ENCODE assay signal across 10 mouse cellular contexts in the genomic region with DNA sequence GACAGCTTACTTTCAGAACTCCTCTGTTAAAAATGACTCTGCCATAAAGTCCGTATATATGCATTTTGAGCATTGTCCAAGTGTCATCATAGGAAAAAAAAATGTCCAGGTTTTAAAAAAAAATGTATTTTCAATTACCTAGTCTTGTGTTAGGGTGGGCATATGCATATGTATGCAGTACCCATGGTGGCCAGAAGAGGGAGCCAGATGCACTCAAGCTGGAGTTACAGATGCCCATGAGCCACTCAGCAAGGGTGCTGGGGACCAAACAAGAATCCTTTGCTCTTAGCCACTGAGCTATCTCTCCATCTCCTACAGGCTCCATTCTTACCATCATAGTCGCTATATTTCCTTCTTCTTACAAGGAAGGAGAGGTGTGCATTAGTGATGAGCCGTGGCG.
DNase-seq lines count a peak whose midpoint lies in the region; ATAC-seq and TF ChIP-seq lines count a peak whose summit lies in the region.
"Had no signal": no experiment of that assay in that cellular context is flagged by ENCODE, and none has a peak within 500 bp of the region (broad histone marks: within the 10 kb centered on the region; RNA-seq: fewer than 3 reads in every experiment).

No protein-coding gene starts in this region.

- no peak for TF ChIP-seq POLR2A in CH12.LX (IDR thresholded peaks at IDR 0.05; ENCODE audit: low read depth, low read length)

- dilution Hi-C loops in CH12.LX (cut with MboI; ENCODE audit: extremely low pct_ligation_motif_present, extremely low pct_unique_long_range_greater_than_20kb, low sequenced_read_pairs), result no loop called here

- no peaks in the 10 kb centered on the region for H3K9me3 ChIP-seq in limb, embryonic 11.5 days (ENCODE audit: control insufficient read depth, low read length)
- no peaks in the 10 kb centered on the region for H3K9me3 ChIP-seq in limb, embryonic 10.5 days (replicated peaks)
- peaks cover 6% of the 10 kb centered on the region for H3K9me3 ChIP-seq in CH12.LX (replicated peaks; ENCODE audit: low read length)
- H3K9me3 ChIP-seq in G1E (replicated peaks), result peaks cover 70% of the 10 kb centered on the region
- H3K9me3 ChIP-seq: limb, embryonic 13.5 days; midbrain, embryonic 15.5 days had no signal

- H3K27ac ChIP-seq in limb, embryonic 11.5 days (replicated peaks; ENCODE audit: low read depth, low read length), result no peak overlapping the region
- no peak overlapping the region for H3K27ac ChIP-seq in limb, embryonic 10.5 days
- no peak overlapping the region for H3K27ac ChIP-seq in CH12.LX (ENCODE audit: insufficient read depth, low read depth)
- H3K27ac ChIP-seq: limb, embryonic 13.5 days; midbrain, embryonic 15.5 days had no signal

- no peak for ATAC-seq in limb, embryonic 11.5 days (ENCODE audit: insufficient number of reproducible peaks, low FRiP score, low TSS enrichment, low read depth)
- ATAC-seq in G1E (ENCODE audit: extremely low read depth, insufficient number of reproducible peaks, low FRiP score, poor library complexity, severe bottlenecking), result no peak
- ATAC-seq: midbrain, embryonic 15.5 days had no signal

- H3K4me2 ChIP-seq in limb, embryonic 11.5 days (ENCODE audit: low read depth, severe bottlenecking), result no peak overlapping the region
- no peak overlapping the region for H3K4me2 ChIP-seq in CH12.LX (ENCODE audit: insufficient read depth, low read depth, poor library complexity, severe bottlenecking)
- H3K4me2 ChIP-seq: limb, embryonic 13.5 days; midbrain, embryonic 15.5 days had no signal

- H3K79me2 ChIP-seq in CH12.LX (replicated peaks; ENCODE audit: control insufficient read depth, extremely low read depth, insufficient read depth, poor library complexity, severe bottlenecking), result no peaks in the 10 kb centered on the region

- WGBS in limb, embryonic 11.5 days, result 73% methylated on average over 4 of the region's 4 CpGs
- 76% methylated on average over 4 of the region's 4 CpGs for WGBS in limb, embryonic 10.5 days

- no peaks in the 10 kb centered on the region for H3K4me1 ChIP-seq in limb, embryonic 11.5 days (ENCODE audit: control insufficient read depth, insufficient read depth, low read length)
- no peaks in the 10 kb centered on the region for H3K4me1 ChIP-seq in limb, embryonic 10.5 days
- H3K4me1 ChIP-seq in CH12.LX (ENCODE audit: control insufficient read depth in 1 of 2, insufficient read depth in 2 of 2), result no peaks in the 10 kb centered on the region
- no peaks in the 10 kb centered on the region for H3K4me1 ChIP-seq in G1E (ENCODE audit: insufficient read depth, low read depth, low read length)
- H3K4me1 ChIP-seq: limb, embryonic 13.5 days; midbrain, embryonic 15.5 days had no signal

- no peaks in the 10 kb centered on the region for H3K36me3 ChIP-seq in limb, embryonic 11.5 days (ENCODE audit: control insufficient read depth, insufficient read depth, low read length)
- no peaks in the 10 kb centered on the region for H3K36me3 ChIP-seq in limb, embryonic 10.5 days
- H3K36me3 ChIP-seq in CH12.LX (replicated peaks in 1 of 2; ENCODE audit: control insufficient read depth in 1 of 2, insufficient read depth in 1 of 2, low read length in 1 of 2), result peaks cover 5 to 79% of the 10 kb centered on the region in 2 experiments
- no peaks in the 10 kb centered on the region for H3K36me3 ChIP-seq in G1E (replicated peaks)
- H3K36me3 ChIP-seq: limb, embryonic 13.5 days; midbrain, embryonic 15.5 days had no signal

- no peak overlapping the region for H3K9ac ChIP-seq in limb, embryonic 11.5 days (ENCODE audit: low read length)
- no peak overlapping the region for H3K9ac ChIP-seq in CH12.LX (ENCODE audit: insufficient read depth, low read depth)
- H3K9ac ChIP-seq: limb, embryonic 13.5 days; midbrain, embryonic 15.5 days had no signal

- peak; percentile 59 for TF ChIP-seq RAD21 in CH12.LX (IDR thresholded peaks at IDR 0.05; ENCODE audit: low read depth, low read length)

- TF ChIP-seq CTCF in CH12.LX (conservative IDR thresholded peaks at IDR 0.05 in 1 of 2, IDR thresholded peaks at IDR 0.05 in 1 of 2; ENCODE audit: low read depth in 2 of 2, low read length in 2 of 2) (peak; percentile 69), G1E (IDR thresholded peaks at IDR 0.05; ENCODE audit: low read depth, low read length) (peak; percentile 41)

- peak; percentile 47 for DNase-seq in limb, embryonic 11.5 days (ENCODE audit: low spot score)
- DNase-seq in limb, embryonic 10.5 days (ENCODE audit: low spot score), result no peak
- peak; percentile 42 for DNase-seq in CH12.LX (ENCODE audit: extremely low read depth)
- DNase-seq in G1E (ENCODE audit: low spot score), result no peak
- peak; percentile 40 for DNase-seq in induced T-regulatory cell, adult 2 months (ENCODE audit: low read depth)
- no peak for DNase-seq in frontal cortex, postnatal 36 days (ENCODE audit: low spot score in 2 of 2)
- no peak for DNase-seq in left cerebral cortex, adult 8-10 months (ENCODE audit: low spot score in 2 of 2)
- DNase-seq: right cerebral cortex, adult 18-20 months had no signal

- H3K4me3 ChIP-seq in limb, embryonic 11.5 days (ENCODE audit: low read depth, low read length), result no peak overlapping the region
- no peak overlapping the region for H3K4me3 ChIP-seq in limb, embryonic 10.5 days
- H3K4me3 ChIP-seq in CH12.LX (replicated peaks in 1 of 3; ENCODE audit: low read depth in 2 of 3, low read length in 2 of 3, poor library complexity in 1 of 3), result no peak overlapping the region
- no peak overlapping the region for H3K4me3 ChIP-seq in G1E (ENCODE audit: low read depth, low read length)
- H3K4me3 ChIP-seq: limb, embryonic 13.5 days; midbrain, embryonic 15.5 days had no signal

- in situ Hi-C loops in CH12.LX (cut with MboI; ENCODE audit: low pct_ligation_motif_present, low pct_unique_long_range_greater_than_20kb, low sequenced_read_pairs), result no loop called here

- no peak for TF ChIP-seq EP300 in CH12.LX (IDR thresholded peaks at IDR 0.05; ENCODE audit: low read length)

- no peaks in the 10 kb centered on the region for H3K27me3 ChIP-seq in limb, embryonic 11.5 days (ENCODE audit: control insufficient read depth, insufficient read depth, low read length)
- no peaks in the 10 kb centered on the region for H3K27me3 ChIP-seq in limb, embryonic 10.5 days (ENCODE audit: low read depth, poor library complexity, severe bottlenecking)
- H3K27me3 ChIP-seq in CH12.LX (replicated peaks), result no peaks in the 10 kb centered on the region
- H3K27me3 ChIP-seq in G1E (ENCODE audit: insufficient read depth, low read length), result no peaks in the 10 kb centered on the region
- H3K27me3 ChIP-seq: limb, embryonic 13.5 days; midbrain, embryonic 15.5 days had no signal

TF ChIP-seq in CH12.LX, 34 proteins besides CTCF, POLR2A, EP300 and RAD21:
- peak; percentile 63 for TF ChIP-seq SMC3 (IDR thresholded peaks at IDR 0.05; ENCODE audit: low read depth, low read length)
- no peak for TF ChIP-seq USF2 (conservative IDR thresholded peaks at IDR 0.05; ENCODE audit: low read depth, low read length)

Comparison
In these comparisons a context has a peak if more than half of its experiments do, and no peak if none do; other contexts are left out.
1. DNase-seq: peak in limb, embryonic 11.5 days (single experiment), CH12.LX (single experiment) and induced T-regulatory cell, adult 2 months (single experiment); none in limb, embryonic 10.5 days (single experiment), G1E (single experiment), frontal cortex, postnatal 36 days (0 of 2) and left cerebral cortex, adult 8-10 months (0 of 2).